Mouse (Mus musculus): ENCODE results near the gene Taok3. TPM values are rescaled to one million over a fixed set of nuclear protein-coding genes. Genes with fewer than 3 reads are reported as not detected.

Taok3 gene
- total and polyA plus RNA-seq, 3 experiments: 8.3 to 35.0 (median 17.4) TPM

DNA sequence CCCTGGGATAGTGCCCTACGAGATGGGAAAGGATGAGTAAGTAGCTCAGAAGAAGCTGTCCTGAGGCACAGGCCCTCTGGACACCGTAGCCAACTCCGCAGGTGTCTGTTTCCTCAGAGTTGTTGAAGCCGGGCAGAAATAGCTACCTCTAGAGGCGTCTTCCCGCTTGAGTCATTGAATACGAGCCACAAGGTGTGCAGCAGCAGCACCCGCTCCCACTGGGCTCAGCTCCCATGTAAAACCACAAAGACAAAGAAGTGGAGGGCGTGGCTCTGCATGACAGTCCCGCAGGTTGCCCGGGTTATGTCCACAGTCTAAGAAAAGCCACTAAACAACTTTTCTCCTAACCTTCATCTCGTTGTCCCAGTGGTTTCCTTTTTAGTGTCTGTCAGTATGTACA is 111.1 kb downstream of the Taok3 start:
- H3K36me3 ChIP-seq (replicated peaks in 1 of 2; ENCODE audit: control insufficient read depth in 1 of 2, insufficient read depth in 1 of 2, low read length in 1 of 2): peaks cover 63 to 87% of the 10 kb centered on the region in 2 experiments
- no peaks in the 10 kb centered on the region for H3K79me2 ChIP-seq (replicated peaks; ENCODE audit: control insufficient read depth, extremely low read depth, insufficient read depth, poor library complexity, severe bottlenecking)

DNA sequence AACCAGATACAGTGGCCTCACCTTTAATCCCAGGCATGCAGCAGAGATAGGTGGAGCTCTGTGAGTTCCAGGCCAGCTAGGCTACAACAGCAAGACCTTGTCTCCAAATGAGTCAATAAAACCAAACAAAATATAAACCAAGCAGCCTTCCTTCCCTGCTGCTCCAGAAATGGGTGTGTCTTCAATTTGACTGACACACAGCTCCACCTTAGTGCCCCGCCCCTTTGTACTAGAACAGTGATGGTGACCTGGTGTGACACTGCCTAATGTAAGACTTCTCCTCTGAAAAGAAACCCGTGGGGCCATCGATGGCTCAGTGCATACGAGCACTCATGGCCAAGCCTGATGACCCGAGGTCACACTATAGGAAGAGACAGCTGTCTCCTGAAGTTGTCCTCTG is 116.6 kb downstream of the Taok3 start:
- Histone ChIP-seq H3K36me3 (replicated peaks in 1 of 2; ENCODE audit: control insufficient read depth in 1 of 2, insufficient read depth in 1 of 2, low read length in 1 of 2) (peaks cover 52 to 75% of the 10 kb centered on the region in 2 experiments), H3K79me2 (replicated peaks; ENCODE audit: control insufficient read depth, extremely low read depth, insufficient read depth, poor library complexity, severe bottlenecking) (no peaks in the 10 kb centered on the region; the same call in 1 of the 2 replicates), H3K9ac (ENCODE audit: insufficient read depth, low read depth) (no peak overlapping the region), H3K9me3 (replicated peaks; ENCODE audit: low read length) (no peaks in the 10 kb centered on the region), H3K4me3 (replicated peaks in 1 of 3; ENCODE audit: low read depth in 2 of 3, low read length in 2 of 3, poor library complexity in 1 of 3) (no peak overlapping the region), H3K4me2 (ENCODE audit: insufficient read depth, low read depth, poor library complexity, severe bottlenecking) (no peak overlapping the region), H3K4me1 (ENCODE audit: control insufficient read depth in 1 of 2, insufficient read depth in 2 of 2) (no peaks in the 10 kb centered on the region), H3K27ac (ENCODE audit: insufficient read depth, low read depth) (no peak overlapping the region), H3K27me3 (replicated peaks) (no peaks in the 10 kb centered on the region)
- in situ Hi-C loops (cut with MboI; ENCODE audit: low pct_ligation_motif_present, low pct_unique_long_range_greater_than_20kb, low sequenced_read_pairs): no loop called here
- DNase-seq (ENCODE audit: extremely low read depth): no peak
- dilution Hi-C loops (cut with MboI; ENCODE audit: extremely low pct_ligation_motif_present, extremely low pct_unique_long_range_greater_than_20kb, low sequenced_read_pairs): no loop called here
- no peak for TF ChIP-seq IRF4 (IDR thresholded peaks at IDR 0.05; ENCODE audit: low read depth, low read length)
- no peak for TF ChIP-seq RCOR1 (conservative IDR thresholded peaks at IDR 0.05; ENCODE audit: low read depth, low read length)
- TF ChIP-seq ETS1 (conservative IDR thresholded peaks at IDR 0.05; ENCODE audit: low read depth, low read length): no peak
- no peak for TF ChIP-seq MXI1 (IDR thresholded peaks at IDR 0.05; ENCODE audit: low read depth, low read length)
- no peak for TF ChIP-seq ZKSCAN1 (IDR thresholded peaks at IDR 0.05; ENCODE audit: borderline replicate concordance, low read depth, low read length)

More for the DNA sequence above, 111.1 kb downstream of the Taok3 start:
- in situ Hi-C loops (cut with MboI; ENCODE audit: low pct_ligation_motif_present, low pct_unique_long_range_greater_than_20kb, low sequenced_read_pairs) (no loop called here), dilution Hi-C loops (cut with MboI; ENCODE audit: extremely low pct_ligation_motif_present, extremely low pct_unique_long_range_greater_than_20kb, low sequenced_read_pairs) (no loop called here)
- H3K9me3 ChIP-seq (replicated peaks; ENCODE audit: low read length): no peaks in the 10 kb centered on the region
- no peak for DNase-seq (ENCODE audit: extremely low read depth)
- H3K4me3 ChIP-seq (replicated peaks in 1 of 3; ENCODE audit: low read depth in 2 of 3, low read length in 2 of 3, poor library complexity in 1 of 3): no peak overlapping the region
- H3K9ac ChIP-seq (ENCODE audit: insufficient read depth, low read depth): no peak overlapping the region
- no peaks in the 10 kb centered on the region for H3K4me1 ChIP-seq (ENCODE audit: control insufficient read depth in 1 of 2, insufficient read depth in 2 of 2)
- no peak overlapping the region for H3K4me2 ChIP-seq (ENCODE audit: insufficient read depth, low read depth, poor library complexity, severe bottlenecking)
- no peak for TF ChIP-seq RCOR1 (conservative IDR thresholded peaks at IDR 0.05; ENCODE audit: low read depth, low read length)
- no peak for TF ChIP-seq PAX5 (IDR thresholded peaks at IDR 0.05; ENCODE audit: low read length)
- no peak for TF ChIP-seq ETS1 (conservative IDR thresholded peaks at IDR 0.05; ENCODE audit: low read depth, low read length)
- no peak for TF ChIP-seq KAT2A (IDR thresholded peaks at IDR 0.05; ENCODE audit: insufficient replicate concordance, low read length)
- no peak for TF ChIP-seq POLR2AphosphoS2 (IDR thresholded peaks at IDR 0.05; ENCODE audit: low read depth, low read length)
- TF ChIP-seq ELF1 (IDR thresholded peaks at IDR 0.05; ENCODE audit: low read depth, low read length): no peak
- TF ChIP-seq RAD21 (IDR thresholded peaks at IDR 0.05; ENCODE audit: low read depth, low read length): no peak
- H3K27ac ChIP-seq (ENCODE audit: insufficient read depth, low read depth): no peak overlapping the region
- H3K27me3 ChIP-seq (replicated peaks): no peaks in the 10 kb centered on the region

DNA sequence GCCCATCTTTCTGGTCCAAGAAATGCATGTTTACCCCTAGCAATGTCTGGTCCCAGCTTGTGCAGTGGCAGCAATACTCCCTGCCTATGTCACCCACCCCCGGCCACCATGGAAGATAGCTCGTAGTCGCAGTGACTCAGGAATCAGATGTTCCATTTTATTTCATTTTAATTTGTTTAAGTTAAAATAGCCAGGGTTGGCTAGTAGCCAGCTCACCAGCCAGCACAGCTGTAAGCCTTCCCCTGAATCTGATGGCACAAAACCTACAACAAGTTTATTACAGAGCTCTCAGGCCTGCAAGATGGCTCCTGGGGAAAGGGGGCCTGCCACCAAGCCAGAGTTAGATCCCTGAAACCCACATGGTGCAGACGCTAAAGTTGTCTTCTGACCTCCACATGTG is 119.2 kb downstream of the Taok3 start:
- in situ Hi-C loops (cut with MboI; ENCODE audit: low pct_ligation_motif_present, low pct_unique_long_range_greater_than_20kb, low sequenced_read_pairs): no loop called here
- no peak overlapping the region for H3K27ac ChIP-seq (ENCODE audit: insufficient read depth, low read depth)
- no peaks in the 10 kb centered on the region for H3K9me3 ChIP-seq (replicated peaks; ENCODE audit: low read length)
- dilution Hi-C loops (cut with MboI; ENCODE audit: extremely low pct_ligation_motif_present, extremely low pct_unique_long_range_greater_than_20kb, low sequenced_read_pairs): no loop called here
- H3K4me2 ChIP-seq (ENCODE audit: insufficient read depth, low read depth, poor library complexity, severe bottlenecking): no peak overlapping the region
- no peak overlapping the region for H3K9ac ChIP-seq (ENCODE audit: insufficient read depth, low read depth)
- TF ChIP-seq JUND (conservative IDR thresholded peaks at IDR 0.05; ENCODE audit: low read depth, low read length) (no peak), RCOR1 (conservative IDR thresholded peaks at IDR 0.05; ENCODE audit: low read depth, low read length) (no peak), ZNF384 (IDR thresholded peaks at IDR 0.05; ENCODE audit: low read depth, low read length) (no peak), SIN3A (IDR thresholded peaks at IDR 0.05; ENCODE audit: low read length) (no peak), MAZ (IDR thresholded peaks at IDR 0.05; ENCODE audit: low read depth, low read length) (no peak), MEF2A (IDR thresholded peaks at IDR 0.05; ENCODE audit: borderline replicate concordance, low read depth, low read length) (no peak), CHD2 (IDR thresholded peaks at IDR 0.05; ENCODE audit: low read length) (no peak), UBTF (IDR thresholded peaks at IDR 0.05; ENCODE audit: low read depth, low read length) (no peak), KAT2A (IDR thresholded peaks at IDR 0.05; ENCODE audit: insufficient replicate concordance, low read length) (no peak), ZMIZ1 (IDR thresholded peaks at IDR 0.05; ENCODE audit: low read depth, low read length) (no peak), IRF4 (IDR thresholded peaks at IDR 0.05; ENCODE audit: low read depth, low read length) (no peak), POLR2AphosphoS2 (IDR thresholded peaks at IDR 0.05; ENCODE audit: low read depth, low read length) (no peak), TBP (conservative IDR thresholded peaks at IDR 0.05; ENCODE audit: low read depth, low read length) (no peak), RAD21 (IDR thresholded peaks at IDR 0.05; ENCODE audit: low read depth, low read length) (no peak), USF1 (IDR thresholded peaks at IDR 0.05; ENCODE audit: low read depth, low read length) (no peak), BHLHE40 (IDR thresholded peaks at IDR 0.05; ENCODE audit: low read depth, low read length) (no peak), ELF1 (IDR thresholded peaks at IDR 0.05; ENCODE audit: low read depth, low read length) (no peak), CTCF (conservative IDR thresholded peaks at IDR 0.05 in 1 of 2, IDR thresholded peaks at IDR 0.05 in 1 of 2; ENCODE audit: low read depth in 2 of 2, low read length in 2 of 2) (no peak)
- no peak for DNase-seq (ENCODE audit: extremely low read depth)
- H3K36me3 ChIP-seq (replicated peaks in 1 of 2; ENCODE audit: control insufficient read depth in 1 of 2, insufficient read depth in 1 of 2, low read length in 1 of 2): peaks cover 40 to 75% of the 10 kb centered on the region in 2 experiments
- no peak overlapping the region for H3K4me3 ChIP-seq (replicated peaks in 1 of 3; ENCODE audit: low read depth in 2 of 3, low read length in 2 of 3, poor library complexity in 1 of 3)
- no peaks in the 10 kb centered on the region for H3K27me3 ChIP-seq (replicated peaks)
- H3K4me1 ChIP-seq (ENCODE audit: control insufficient read depth in 1 of 2, insufficient read depth in 2 of 2): no peaks in the 10 kb centered on the region
- H3K79me2 ChIP-seq (replicated peaks; ENCODE audit: control insufficient read depth, extremely low read depth, insufficient read depth, poor library complexity, severe bottlenecking): no peaks in the 10 kb centered on the region; the same call in 1 of the 2 replicates
